In genomic region chr11:69858113-69858998, GRCm38 (mm10) we compare ENCODE assay signal across 11 mouse cellular contexts. TPM values are rescaled to one million over a fixed set of nuclear protein-coding genes. Genes with fewer than 3 reads are reported as not detected.
DNase-seq lines count a peak whose midpoint lies in the region; ATAC-seq and TF ChIP-seq lines count a peak whose summit lies in the region.
"Had no signal": no experiment of that assay in that cellular context is flagged by ENCODE, and none has a peak within 500 bp of the region (broad histone marks: within the 10 kb centered on the region; RNA-seq: fewer than 3 reads in every experiment).

TSS of gene Tnk1 (minus strand) at chr11:69858730.

- TF ChIP-seq POLR2A in limb, embryonic 14.5 days (IDR thresholded peaks at IDR 0.05; ENCODE audit: borderline replicate concordance, extremely low read depth, insufficient read depth, insufficient read length): no peak

- H3K4me1 ChIP-seq in hindbrain, embryonic 11.5 days (replicated peaks; ENCODE audit: control insufficient read depth, insufficient read depth, low read length): peaks cover 3% of the 10 kb centered on the region; the same call in 1 of the 2 replicates
- H3K4me1 ChIP-seq in hindbrain, embryonic 13.5 days (replicated peaks): peaks cover 6% of the 10 kb centered on the region; the same call in 1 of the 2 replicates
- H3K4me1 ChIP-seq in intestine, postnatal 0 days (replicated peaks; ENCODE audit: control insufficient read depth, insufficient read depth, low read length): no peaks in the 10 kb centered on the region
- no peaks in the 10 kb centered on the region for H3K4me1 ChIP-seq in limb, embryonic 14.5 days (ENCODE audit: control insufficient read depth, insufficient read depth, low read length)
- peaks cover 4% of the 10 kb centered on the region for H3K4me1 ChIP-seq in stomach, embryonic 15.5 days

- no peak for ATAC-seq in hindbrain, embryonic 11.5 days (ENCODE audit: low FRiP score)
- ATAC-seq in hindbrain, embryonic 13.5 days (ENCODE audit: low FRiP score): no peak
- ATAC-seq in intestine, postnatal 0 days: peak; percentile 92
- ATAC-seq in limb, embryonic 14.5 days (ENCODE audit: low FRiP score, low read depth): no peak
- ATAC-seq in stomach, embryonic 15.5 days (ENCODE audit: insufficient read depth, low FRiP score, low read depth): peak; percentile 81
- ATAC-seq: CD4-positive, CD25-positive, alpha-beta regulatory T cell, adult 4 months had no signal

- peak within 1 kb of the TSS; percentile 7; the same call in 1 of the 2 replicates for H3K4me2 ChIP-seq in hindbrain, embryonic 11.5 days (replicated peaks; ENCODE audit: low read depth, low read length)
- no peak within 1 kb of the TSS for H3K4me2 ChIP-seq in hindbrain, embryonic 13.5 days
- H3K4me2 ChIP-seq in intestine, postnatal 0 days (replicated peaks; ENCODE audit: low read depth): peak within 1 kb of the TSS; percentile 63
- H3K4me2 ChIP-seq in limb, embryonic 14.5 days (replicated peaks; ENCODE audit: low read depth, low read length, severe bottlenecking): peak within 1 kb of the TSS; percentile 15
- peak within 1 kb of the TSS; percentile 33 for H3K4me2 ChIP-seq in stomach, embryonic 15.5 days

- DNase-seq in hindbrain, embryonic 11.5 days (ENCODE audit: low spot score): no peak
- DNase-seq in limb, embryonic 14.5 days (ENCODE audit: low spot score): no peak
- no peak for DNase-seq in adrenal gland, postnatal 25 days
- DNase-seq in right cerebral cortex, postnatal 14 days: no peak
- DNase-seq in gastrocnemius, postnatal 10 days: no peak

- H3K27ac ChIP-seq in hindbrain, embryonic 11.5 days (ENCODE audit: low read depth, low read length): no peak within 1 kb of the TSS
- no peak within 1 kb of the TSS for H3K27ac ChIP-seq in hindbrain, embryonic 13.5 days
- peak within 1 kb of the TSS; percentile 83 for H3K27ac ChIP-seq in intestine, postnatal 0 days (ENCODE audit: low read depth, low read length)
- H3K27ac ChIP-seq in limb, embryonic 14.5 days (replicated peaks; ENCODE audit: low read depth, low read length): no peak within 1 kb of the TSS
- peak within 1 kb of the TSS; percentile 75 for H3K27ac ChIP-seq in stomach, embryonic 15.5 days

- H3K9me3 ChIP-seq in hindbrain, embryonic 11.5 days (ENCODE audit: control insufficient read depth, low read length): no peaks in the 10 kb centered on the region
- H3K9me3 ChIP-seq in hindbrain, embryonic 13.5 days: no peaks in the 10 kb centered on the region
- H3K9me3 ChIP-seq in intestine, postnatal 0 days (ENCODE audit: control insufficient read depth): no peaks in the 10 kb centered on the region
- H3K9me3 ChIP-seq in limb, embryonic 14.5 days (ENCODE audit: control insufficient read depth, low read length): no peaks in the 10 kb centered on the region
- H3K9me3 ChIP-seq in stomach, embryonic 15.5 days: no peaks in the 10 kb centered on the region

- H3K36me3 ChIP-seq in hindbrain, embryonic 11.5 days (ENCODE audit: control insufficient read depth, insufficient read depth, low read length): no peaks in the 10 kb centered on the region
- H3K36me3 ChIP-seq in hindbrain, embryonic 13.5 days: no peaks in the 10 kb centered on the region
- H3K36me3 ChIP-seq in intestine, postnatal 0 days (ENCODE audit: control insufficient read depth, insufficient read depth): peaks cover 17% of the 10 kb centered on the region; the same call in 1 of the 2 replicates
- no peaks in the 10 kb centered on the region for H3K36me3 ChIP-seq in limb, embryonic 14.5 days (ENCODE audit: control insufficient read depth, insufficient read depth, low read length)
- no peaks in the 10 kb centered on the region for H3K36me3 ChIP-seq in stomach, embryonic 15.5 days

- WGBS in hindbrain, embryonic 11.5 days: 23% methylated on average over 29 of the region's 30 CpGs
- WGBS in hindbrain, embryonic 13.5 days: 23% methylated on average over 30 of the region's 30 CpGs
- 12% methylated on average over 30 of the region's 30 CpGs for WGBS in intestine, postnatal 0 days
- 22% methylated on average over 28 of the region's 30 CpGs for WGBS in limb, embryonic 14.5 days
- 19% methylated on average over 30 of the region's 30 CpGs for WGBS in stomach, embryonic 15.5 days

- H3K4me3 ChIP-seq in hindbrain, embryonic 11.5 days (ENCODE audit: low read depth, low read length): no peak within 1 kb of the TSS
- no peak within 1 kb of the TSS for H3K4me3 ChIP-seq in hindbrain, embryonic 13.5 days
- H3K4me3 ChIP-seq in intestine, postnatal 0 days (ENCODE audit: low read depth, low read length): peak within 1 kb of the TSS; percentile 30
- 0 out of 2 replicates have a peak within 1 kb of the TSS, but pooled peaks have one; percentile 4 for H3K4me3 ChIP-seq in limb, embryonic 14.5 days (replicated peaks; ENCODE audit: low read length)
- H3K4me3 ChIP-seq in stomach, embryonic 15.5 days (replicated peaks): peak within 1 kb of the TSS; percentile 33

- no peak for TF ChIP-seq CTCF in intestine, postnatal 0 days (IDR thresholded peaks at IDR 0.05; ENCODE audit: low read depth)

- H3K27me3 ChIP-seq in hindbrain, embryonic 11.5 days (ENCODE audit: control insufficient read depth, insufficient read depth, low read length): peaks cover 17% of the 10 kb centered on the region
- peaks cover 35% of the 10 kb centered on the region for H3K27me3 ChIP-seq in hindbrain, embryonic 13.5 days
- no peaks in the 10 kb centered on the region for H3K27me3 ChIP-seq in intestine, postnatal 0 days (replicated peaks; ENCODE audit: control insufficient read depth, insufficient read depth, low read length)
- H3K27me3 ChIP-seq in limb, embryonic 14.5 days (ENCODE audit: control insufficient read depth, insufficient read depth, low read length): 0 out of 2 replicates have a peak, but pooled peaks cover 15% of the 10 kb centered on the region
- H3K27me3 ChIP-seq in stomach, embryonic 15.5 days (replicated peaks): peaks cover 4% of the 10 kb centered on the region; the same call in 1 of the 2 replicates

- no peak within 1 kb of the TSS for H3K9ac ChIP-seq in hindbrain, embryonic 11.5 days (ENCODE audit: low read depth, low read length)
- no peak within 1 kb of the TSS for H3K9ac ChIP-seq in hindbrain, embryonic 13.5 days
- peak within 1 kb of the TSS; percentile 48 for H3K9ac ChIP-seq in intestine, postnatal 0 days (ENCODE audit: low read depth, low read length)
- H3K9ac ChIP-seq in limb, embryonic 14.5 days (ENCODE audit: low read depth, low read length, severe bottlenecking): 0 out of 2 replicates have a peak within 1 kb of the TSS, but pooled peaks have one; percentile 25
- 0 out of 2 replicates have a peak within 1 kb of the TSS, but pooled peaks have one; percentile 3 for H3K9ac ChIP-seq in stomach, embryonic 15.5 days

RNA-seq across cellular contexts. Expression of gene Tnk1, which starts in this region (rescaled TPM):
- 0.52 TPM in 1 of 2 replicates, not detected in the other for polyA plus RNA-seq in hindbrain, embryonic 11.5 days (2014; fragmentation: Nextera tagmentation; extraction: Ambion mirVana)
- 0.13 and 0.23 TPM in 2 replicates for polyA plus RNA-seq in hindbrain, embryonic 13.5 days (2015; fragmentation: Nextera tagmentation; extraction: Ambion mirVana)
- polyA plus RNA-seq in intestine, postnatal 0 days (2015; fragmentation: Nextera tagmentation; extraction: Ambion mirVana): 11.7 and 12.8 TPM in 2 replicates
- polyA plus RNA-seq in limb, embryonic 14.5 days (2012; rRNA removed): 2.8 TPM in 2 replicates
- polyA plus RNA-seq in limb, embryonic 14.5 days (2014; fragmentation: Nextera tagmentation; extraction: Ambion mirVana): 3.2 and 3.3 TPM in 2 replicates
- 12.9 and 15.4 TPM in 2 replicates for polyA plus RNA-seq in stomach, embryonic 15.5 days (2015; fragmentation: Nextera tagmentation; extraction: Ambion mirVana)
- not detected in 2 replicates for total RNA-seq in adrenal gland, postnatal 25 days (2021)
- under 1 TPM; 0.11 to 0.31 TPM for total RNA-seq in gastrocnemius, postnatal 10 days (2021)
- total RNA-seq: layer of hippocampus, adult 8-10 months; monocyte, adult 5-6 weeks had no signal
- polyA plus RNA-seq: CD4-positive, CD25-positive, alpha-beta regulatory T cell, adult 4 months had no signal

Comparison
In these comparisons a context has a peak if more than half of its experiments do, and no peak if none do; other contexts are left out.
1. ATAC-seq: peak in intestine, postnatal 0 days (single experiment) and stomach, embryonic 15.5 days (single experiment); none in hindbrain, embryonic 11.5 days (single experiment), hindbrain, embryonic 13.5 days (single experiment) and limb, embryonic 14.5 days (single experiment).
2. H3K27ac ChIP-seq: peak in intestine, postnatal 0 days (single experiment) and stomach, embryonic 15.5 days (single experiment); none in hindbrain, embryonic 11.5 days (single experiment), hindbrain, embryonic 13.5 days (single experiment) and limb, embryonic 14.5 days (single experiment).
3. H3K4me3 ChIP-seq: peak in intestine, postnatal 0 days (single experiment), limb, embryonic 14.5 days (single experiment) and stomach, embryonic 15.5 days (single experiment); none in hindbrain, embryonic 11.5 days (single experiment) and hindbrain, embryonic 13.5 days (single experiment).
4. H3K9ac ChIP-seq: peak in intestine, postnatal 0 days (single experiment), limb, embryonic 14.5 days (single experiment) and stomach, embryonic 15.5 days (single experiment); none in hindbrain, embryonic 11.5 days (single experiment) and hindbrain, embryonic 13.5 days (single experiment).